Mouse (Mus musculus): ENCODE data around the gene Cyp2f2.

Gene Cyp2f2

GRCm38 (mm10) chr7:27119676-27120075, at the start of gene Cyp2f2:
TSS of gene Cyp2f2 (plus strand) at chr7:27119909.
- no peak for DNase-seq (ENCODE audit: low read depth, low spot score)

GRCm38 (mm10) chr7:27078641-27079040, 41.1 kb upstream of the Cyp2f2 start:
- DNase-seq (ENCODE audit: low read depth, low spot score): no peak

GRCm38 (mm10) chr7:27081625-27082024, 38.1 kb upstream of the Cyp2f2 start:
- no peak for DNase-seq (ENCODE audit: low read depth, low spot score)

- no peak for DNase-seq (ENCODE audit: low read depth, low spot score)
Observed at GRCm38 (mm10) chr7:27091039-27091438, 28.7 kb upstream of the Cyp2f2 start.

GRCm38 (mm10) chr7:27092038-27092703, 27.5 kb upstream of the Cyp2f2 start:
- no peak for DNase-seq (ENCODE audit: low read depth, low spot score)

- DNase-seq (ENCODE audit: low read depth, low spot score): no peak
Observed at GRCm38 (mm10) chr7:27092882-27093281, 26.8 kb upstream of the Cyp2f2 start.

- no peak for DNase-seq (ENCODE audit: low read depth, low spot score)
Observed at GRCm38 (mm10) chr7:27104882-27105281, 14.8 kb upstream of the Cyp2f2 start.

GRCm38 (mm10) chr7:27110327-27110726, 9.4 kb upstream of the Cyp2f2 start:
- no peak for DNase-seq (ENCODE audit: low read depth, low spot score)

- DNase-seq (ENCODE audit: low read depth, low spot score): no peak
Observed at GRCm38 (mm10) chr7:27111038-27111437, 8.7 kb upstream of the Cyp2f2 start.

GRCm38 (mm10) chr7:27111987-27112386, 7.7 kb upstream of the Cyp2f2 start:
- DNase-seq (ENCODE audit: low read depth, low spot score): no peak

- DNase-seq (ENCODE audit: low read depth, low spot score): no peak
Observed at GRCm38 (mm10) chr7:27118033-27118511, 1.6 kb upstream of the Cyp2f2 start.

- no peak for DNase-seq (ENCODE audit: low read depth, low spot score)
Observed at GRCm38 (mm10) chr7:27124305-27124832, 4.7 kb downstream of the Cyp2f2 start.

- DNase-seq (ENCODE audit: low read depth, low spot score): no peak
Observed at GRCm38 (mm10) chr7:27124969-27125368, 5.3 kb downstream of the Cyp2f2 start.

- no peak for DNase-seq (ENCODE audit: low read depth, low spot score)
Observed at GRCm38 (mm10) chr7:27128162-27128561, 8.5 kb downstream of the Cyp2f2 start.

GRCm38 (mm10) chr7:27128946-27129345, 9.2 kb downstream of the Cyp2f2 start:
- no peak for DNase-seq (ENCODE audit: low read depth, low spot score)

- DNase-seq (ENCODE audit: low read depth, low spot score): no peak
Observed at GRCm38 (mm10) chr7:27129811-27130210, 10.1 kb downstream of the Cyp2f2 start.

- no peak for DNase-seq (ENCODE audit: low read depth, low spot score)
Observed at GRCm38 (mm10) chr7:27130521-27131370, 11.0 kb downstream of the Cyp2f2 start.

- DNase-seq (ENCODE audit: low read depth, low spot score): no peak
Observed at GRCm38 (mm10) chr7:27131387-27131786, 11.7 kb downstream of the Cyp2f2 start.

- DNase-seq (ENCODE audit: low read depth, low spot score): peak; percentile 15
Observed at GRCm38 (mm10) chr7:27132588-27132987, 12.9 kb downstream of the Cyp2f2 start.

GRCm38 (mm10) chr7:27133156-27133555, 13.4 kb downstream of the Cyp2f2 start:
- no peak for DNase-seq (ENCODE audit: low read depth, low spot score)

GRCm38 (mm10) chr7:27133757-27134156, 14.0 kb downstream of the Cyp2f2 start:
- DNase-seq (ENCODE audit: low read depth, low spot score): no peak

- no peak for DNase-seq (ENCODE audit: low read depth, low spot score)
Observed at GRCm38 (mm10) chr7:27136410-27136996, 16.8 kb downstream of the Cyp2f2 start.

Measured in c-Kit-negative CD71-positive TER-119-positive erythroid progenitor cells, embryonic 14.5 days (primary cell).